Mouse (Mus musculus) ES-Bruce4 (cell line): ENCODE measurements at regions not wholly inside any gene's neighbourhood (a gene's known extent, or its start where the extent isn't known, plus 50 kb on each side); places are given as distances from the start of the nearest gene placed in this dataset.

Source experiments
- CTCF ChIP-seq: IDR thresholded peaks from one replicate; pipeline ENCODE4 v1.8.1; 2011; ENCODE audit warnings: low read depth, low read length
- EP300 ChIP-seq: IDR thresholded peaks from 2 replicates; pipeline ENCODE4 v1.6.1; 2011; ENCODE audit warnings: low read depth, low read length; ENCODE audit not compliant: insufficient read depth
- POLR2A ChIP-seq: IDR thresholded peaks from one replicate; pipeline ENCODE4 v1.8.1; 2011; ENCODE audit warnings: low read length; ENCODE audit not compliant: insufficient read depth

DNA sequence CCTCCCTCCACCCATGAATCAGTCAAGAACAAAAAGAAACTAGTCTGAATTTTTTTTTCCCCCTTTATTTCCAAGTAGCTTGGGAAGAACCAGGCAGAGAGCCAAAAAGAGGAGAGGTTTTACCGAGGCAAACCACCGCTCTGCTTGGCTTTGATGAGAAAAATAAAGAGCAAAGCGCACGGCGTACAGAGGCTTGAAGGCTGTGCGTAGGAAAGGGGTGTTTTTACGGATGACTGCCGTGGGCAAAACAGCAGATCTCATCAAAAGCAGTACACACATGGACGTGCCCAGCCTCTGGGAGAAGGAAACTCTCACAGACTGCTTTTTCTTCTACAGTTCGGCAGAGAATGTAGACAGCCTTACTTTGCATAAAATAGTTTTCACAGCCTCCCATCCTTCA lies 128.5 kb upstream of the Arid1b start:
- TF ChIP-seq CTCF (no peak), EP300 (no peak), POLR2A (no peak)
